Comparison of ENCODE assay signal across 12 mouse cellular contexts in the genomic region with DNA sequence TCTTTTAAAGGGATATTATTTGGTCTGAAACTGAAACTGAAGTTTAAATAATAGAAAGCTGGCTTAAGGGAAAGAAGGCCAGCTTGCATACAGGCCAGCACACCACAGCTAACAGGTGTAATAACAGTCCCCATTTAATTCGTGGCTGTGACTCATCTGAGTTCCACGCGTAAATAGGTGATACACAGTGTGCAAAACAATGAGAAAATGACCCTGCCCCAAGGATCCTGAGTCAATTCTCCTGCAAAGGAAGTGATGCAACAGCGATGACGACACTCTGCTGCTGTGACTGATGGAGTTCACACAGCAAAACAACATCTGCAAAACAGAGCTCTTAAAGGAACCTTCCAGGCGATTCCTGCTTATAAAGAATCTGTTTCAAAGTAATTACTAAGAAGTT.
DNase-seq lines count a peak whose midpoint lies in the region; TF ChIP-seq lines count a peak whose summit lies in the region.
"Had no signal": no experiment of that assay in that cellular context is flagged by ENCODE, and none has a peak within 500 bp of the region (broad histone marks: within the 10 kb centered on the region; RNA-seq: fewer than 3 reads in every experiment).

No protein-coding gene starts in this region.

- no peaks in the 10 kb centered on the region for H3K27me3 ChIP-seq in splenic B cell, adult 2 months (ENCODE audit: control insufficient read depth, insufficient read depth, low read length, poor library complexity, severe bottlenecking)
- H3K27me3 ChIP-seq: forebrain, embryonic 13.5 days; neural tube, embryonic 12.5 days had no signal

- H3K36me3 ChIP-seq in splenic B cell, adult 2 months (ENCODE audit: control insufficient read depth, insufficient read depth, low read length, poor library complexity, severe bottlenecking) = no peaks in the 10 kb centered on the region
- H3K36me3 ChIP-seq: neural tube, embryonic 12.5 days had no signal

- no peak for DNase-seq in layer of hippocampus, adult 2 months (ENCODE audit: low spot score in 2 of 2)
- no peak for DNase-seq in layer of hippocampus, postnatal 36 days
- peak; percentile 74 to 86 for DNase-seq in adrenal gland, postnatal 36 days
- DNase-seq in kidney, postnatal 14 days = peak; percentile 63
- DNase-seq in splenic B cell, adult 2 months (ENCODE audit: low read depth, low spot score) = peak; percentile 24
- no peak for DNase-seq in layer of hippocampus, postnatal 14 days (ENCODE audit: low spot score in 2 of 2)
- DNase-seq in left cerebral cortex, adult 8-10 months (ENCODE audit: low spot score in 2 of 2) = no peak
- no peak for DNase-seq in thymus, postnatal 10 days (ENCODE audit: low spot score in 2 of 2)
- DNase-seq: cerebellum, adult 8-10 months had no signal

- H3K4me3 ChIP-seq in layer of hippocampus, adult 2 months = no peak overlapping the region
- H3K4me3 ChIP-seq: forebrain, embryonic 13.5 days; neural tube, embryonic 12.5 days had no signal

- H3K27ac ChIP-seq in layer of hippocampus, adult 2 months = peak overlapping the region; percentile 28
- H3K27ac ChIP-seq: forebrain, embryonic 13.5 days; liver, embryonic 14.5 days; neural tube, embryonic 12.5 days had no signal

- TF ChIP-seq CTCF in layer of hippocampus, adult 2 months (conservative IDR thresholded peaks at IDR 0.05) = no peak

Comparison
In these comparisons a context has a peak if more than half of its experiments do, and no peak if none do; other contexts are left out.
1. DNase-seq: peak in adrenal gland, postnatal 36 days (2 of 2), kidney, postnatal 14 days (single experiment) and splenic B cell, adult 2 months (single experiment); none in layer of hippocampus, adult 2 months (0 of 2), layer of hippocampus, postnatal 36 days (0 of 2), layer of hippocampus, postnatal 14 days (0 of 2), left cerebral cortex, adult 8-10 months (0 of 2) and thymus, postnatal 10 days (0 of 2).